Mouse (Mus musculus) liver, postnatal 0 days (tissue): ENCODE measurements around the gene Apol7a.

Experiments used
- CTCF ChIP-seq: sonication (generic); IDR thresholded peaks from 2 replicates; pipeline ENCODE4 v1.5.1; 2016; ENCODE audit warnings: antibody characterized with exemption, low read depth
- EP300 ChIP-seq: IDR thresholded peaks from 2 replicates; pipeline ENCODE4 v1.6.1; 2016; ENCODE audit warnings: antibody characterized with exemption, low read depth, mild to moderate bottlenecking

DNA sequence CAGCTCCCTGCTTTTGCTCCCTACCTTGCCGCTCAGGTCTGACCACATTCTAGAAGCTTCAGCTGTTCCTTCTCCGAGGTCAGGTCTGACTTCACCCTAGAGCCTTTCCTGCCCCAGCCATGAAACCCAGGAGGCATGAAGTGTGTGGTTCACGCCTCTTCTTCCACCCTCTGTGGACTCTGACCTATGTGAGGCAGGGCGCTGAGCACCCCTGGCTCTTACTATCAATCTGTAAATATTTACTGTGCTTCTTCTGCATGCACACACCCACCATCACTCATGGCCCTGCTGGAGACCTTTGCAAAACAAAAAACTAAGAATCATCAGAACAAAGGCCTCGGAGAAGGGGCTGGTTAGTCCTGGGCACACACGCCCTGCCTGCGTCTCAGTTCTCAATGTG lies 60.5 kb downstream of the Apol7a start:
- TF ChIP-seq CTCF = no peak
- TF ChIP-seq EP300 = peak; percentile 42; the same call in 1 of the 2 replicates
